Mouse (Mus musculus) 416B (cell line): ENCODE results near the gene Sertad2.

Experiments used
- DNase-seq: peaks from one replicate; pipeline ENCODE4 v3.0.0; 2011; ENCODE audit warnings: low read depth

Sertad2 gene

GRCm38 (mm10) chr11:20542739-20543452 is at the start of gene Sertad2:
Gene Sertad2 (plus strand): TSS chr11:20543253.
- peak; percentile 99 for DNase-seq

DNA sequence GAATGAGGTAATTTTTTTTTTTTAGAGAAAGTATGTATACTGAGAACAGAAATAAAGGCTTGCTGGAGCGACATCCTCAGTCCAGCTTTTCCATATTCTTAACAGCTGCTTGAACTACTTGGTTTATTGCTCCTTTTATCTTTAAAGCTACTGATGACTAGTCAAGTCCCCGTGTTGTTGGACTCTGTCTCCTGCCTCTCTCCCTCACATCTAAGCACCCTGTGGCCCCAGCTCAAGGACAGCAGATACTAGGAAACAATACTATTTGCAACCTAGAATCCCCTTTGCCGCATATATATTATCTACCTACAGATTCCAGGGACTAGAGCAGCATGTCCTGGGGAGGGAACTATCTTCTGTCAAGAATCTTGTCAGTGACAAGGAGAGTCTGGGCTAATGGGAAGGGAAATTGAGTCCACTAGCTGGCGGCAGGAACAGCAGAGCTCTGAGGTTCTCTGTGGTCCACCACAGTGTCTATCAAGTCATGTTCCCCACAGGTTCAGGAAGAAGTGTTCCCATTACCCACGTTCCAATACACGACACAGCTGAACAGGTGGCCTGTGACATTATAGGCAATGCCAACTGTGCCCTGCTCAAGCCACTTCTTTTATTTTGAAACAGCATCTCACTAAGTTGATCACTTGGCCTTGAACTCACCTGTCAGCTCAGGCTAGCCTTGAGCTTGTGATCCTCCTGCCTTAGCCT is 49.0 kb upstream of the Sertad2 start:
- DNase-seq: no peak

- DNase-seq: peak; percentile 16
These were observed 42.5 kb upstream of the Sertad2 start for GRCm38 (mm10) chr11:20500516-20500915.

GRCm38 (mm10) chr11:20501160-20501955 is 41.7 kb upstream of the Sertad2 start:
- peak; percentile 53 for DNase-seq

- no peak for DNase-seq
These were observed 29.5 kb upstream of the Sertad2 start for GRCm38 (mm10) chr11:20513574-20513973.

- no peak for DNase-seq
These were observed 28.3 kb upstream of the Sertad2 start for GRCm38 (mm10) chr11:20514757-20515156.

GRCm38 (mm10) chr11:20521321-20521720 is 21.7 kb upstream of the Sertad2 start:
- DNase-seq: no peak

- DNase-seq: peak; percentile 9
These were observed 20.3 kb upstream of the Sertad2 start for GRCm38 (mm10) chr11:20522750-20523149.

GRCm38 (mm10) chr11:20524435-20524834 is 18.6 kb upstream of the Sertad2 start:
- DNase-seq: no peak

DNA sequence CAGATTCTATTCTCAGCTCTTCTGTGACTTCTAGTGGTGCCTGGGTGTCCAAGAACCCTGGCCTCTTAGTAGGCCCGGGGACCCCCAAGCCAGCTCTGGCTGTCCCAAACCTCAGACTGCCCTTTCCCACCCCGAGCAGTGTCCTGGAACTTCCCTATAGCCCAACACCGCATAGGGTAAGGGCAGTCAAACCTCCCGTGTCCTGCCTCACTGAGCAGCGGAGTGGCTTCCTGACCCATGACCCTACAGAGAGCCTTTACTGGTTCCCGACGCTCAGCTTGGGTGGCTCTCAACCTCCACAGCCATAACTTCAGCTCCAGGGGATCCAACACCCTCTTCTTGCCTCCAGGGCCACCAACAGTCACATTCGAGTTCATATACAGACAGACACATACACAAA is 17.1 kb upstream of the Sertad2 start:
- no peak for DNase-seq

GRCm38 (mm10) chr11:20527901-20528300 is 15.2 kb upstream of the Sertad2 start:
- DNase-seq: no peak

DNA sequence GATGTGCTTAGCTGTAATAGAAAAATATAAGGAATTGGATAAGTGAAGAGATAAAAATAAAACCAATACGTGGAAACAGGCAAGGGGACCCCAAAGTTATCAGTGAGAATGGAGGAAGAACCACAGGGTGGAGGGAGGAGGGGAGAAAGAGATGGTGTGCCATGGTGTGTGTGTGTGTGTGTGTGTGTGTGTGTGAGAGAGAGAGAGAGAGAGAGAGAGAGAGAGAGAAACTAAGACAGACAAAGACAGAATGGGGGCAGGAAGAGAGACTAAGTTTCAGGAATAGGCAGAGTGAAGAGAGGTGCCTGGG is 11.4 kb upstream of the Sertad2 start:
- DNase-seq: no peak

- peak; percentile 89 for DNase-seq
These were observed 10.8 kb upstream of the Sertad2 start for GRCm38 (mm10) chr11:20531992-20532881.

DNA sequence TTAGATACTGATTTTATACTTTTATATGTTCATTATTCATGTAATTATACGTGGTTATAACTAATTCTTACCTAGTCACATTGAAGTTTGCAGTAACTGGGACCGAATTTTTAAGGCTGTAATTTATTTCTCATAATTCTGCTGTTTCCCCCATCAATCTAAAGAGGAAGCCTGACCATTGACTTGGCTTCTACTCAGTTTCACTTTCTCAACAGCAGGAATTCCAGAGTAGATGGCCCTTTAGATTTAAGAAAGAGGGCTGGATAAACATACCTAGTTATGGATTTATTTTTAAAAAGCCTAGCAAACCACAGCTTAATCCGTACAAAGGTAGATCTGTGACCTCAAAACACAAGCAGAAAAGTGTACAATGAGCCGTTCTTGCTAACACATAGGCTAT is 9.8 kb upstream of the Sertad2 start:
- peak; percentile 50 for DNase-seq

DNA sequence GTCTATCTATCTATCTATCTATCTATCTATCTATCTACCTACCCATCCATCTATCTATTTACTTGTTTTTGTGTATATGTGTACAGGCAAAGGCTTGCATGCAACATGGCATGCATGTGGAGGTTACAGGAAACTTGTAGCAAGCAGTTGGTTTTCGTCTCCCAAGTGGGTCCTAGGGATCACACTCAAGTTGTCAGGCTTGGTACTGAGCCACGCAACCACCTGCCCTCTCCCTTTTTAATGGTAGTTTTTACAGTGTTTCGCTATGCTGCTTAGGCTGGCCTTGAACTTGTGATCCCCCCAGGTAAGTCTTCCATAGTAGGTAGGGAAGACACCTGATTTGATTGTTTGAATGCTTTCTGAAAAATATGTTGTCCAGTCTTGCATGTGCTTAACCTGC is 5.8 kb upstream of the Sertad2 start:
- DNase-seq: no peak

DNA sequence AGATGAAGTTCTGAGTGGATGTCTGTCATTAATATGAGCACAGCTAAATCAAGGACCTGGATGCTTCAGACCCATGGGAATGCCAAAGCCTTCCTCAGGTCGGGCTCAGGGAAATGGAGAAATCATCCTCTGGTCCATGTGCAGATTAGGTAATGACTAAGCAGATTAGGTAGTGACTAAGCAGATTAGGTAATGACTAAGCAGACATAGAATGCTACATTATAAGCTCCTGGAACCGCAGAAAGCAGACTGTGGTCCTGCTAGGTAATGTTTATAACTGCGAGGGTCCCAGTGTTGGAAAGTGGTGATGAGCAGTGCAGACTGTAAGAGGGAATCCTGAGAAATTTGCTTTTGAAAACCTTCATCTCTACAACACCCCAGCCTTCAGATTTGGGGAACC is 4.6 kb upstream of the Sertad2 start:
- peak; percentile 24 for DNase-seq

GRCm38 (mm10) chr11:20541280-20541679 is 1.8 kb upstream of the Sertad2 start:
- no peak for DNase-seq

GRCm38 (mm10) chr11:20541995-20542637 is 937 bp upstream of the Sertad2 start:
- peak; percentile 76 for DNase-seq

- DNase-seq: peak; percentile 78
These were observed 534 bp downstream of the Sertad2 start for GRCm38 (mm10) chr11:20543453-20544120.

GRCm38 (mm10) chr11:20544376-20544775 is 1.3 kb downstream of the Sertad2 start:
- DNase-seq: no peak
